Mouse (Mus musculus): ENCODE data around the gene Tmem120b. TPM values are rescaled to one million over a fixed set of nuclear protein-coding genes. Genes with fewer than 3 reads are reported as not detected.

Tmem120b gene
- polyA plus RNA-seq, 1 experiment from 2014 or later: 7.6 TPM

DNA sequence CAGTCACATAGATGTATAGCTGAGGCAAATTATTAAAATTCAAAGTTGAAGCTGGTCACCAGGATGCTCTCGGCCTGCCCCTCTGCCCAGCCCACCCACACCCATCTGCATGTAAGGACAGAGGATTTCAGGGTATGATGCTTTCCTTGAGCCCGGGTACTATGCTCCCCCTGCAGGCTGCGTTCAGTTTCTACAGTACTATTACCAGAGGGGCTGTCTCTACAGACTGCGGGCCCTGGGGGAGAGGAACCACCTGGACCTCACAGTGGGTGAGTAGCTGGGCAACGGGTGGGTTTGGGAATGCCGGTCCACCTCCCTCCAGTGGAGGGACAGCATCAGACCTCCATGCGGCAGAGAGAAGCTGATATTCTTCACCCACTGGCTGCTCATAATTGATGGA lies 46.7 kb downstream of the Tmem120b start:
- DNase-seq (ENCODE audit: low spot score, missing footprints) (no peak), ATAC-seq (ENCODE audit: low FRiP score) (0 out of 2 replicates have a peak, but pooled peaks have one; percentile 27)
- Histone ChIP-seq H3K4me3 (ENCODE audit: low read depth, low read length) (no peak overlapping the region), H3K27ac (ENCODE audit: low read depth, low read length) (no peak overlapping the region), H3K9me3 (ENCODE audit: control insufficient read depth, low read length) (no peaks in the 10 kb centered on the region), H3K4me1 (ENCODE audit: control insufficient read depth, insufficient read depth, low read length) (peaks cover 2% of the 10 kb centered on the region; the same call in 1 of the 2 replicates), H3K36me3 (ENCODE audit: control insufficient read depth, insufficient read depth, low read length) (no peaks in the 10 kb centered on the region), H3K9ac (ENCODE audit: low read length) (no peak overlapping the region), H3K27me3 (ENCODE audit: control insufficient read depth, insufficient read depth, low read length) (no peaks in the 10 kb centered on the region), H3K4me2 (no peak overlapping the region)
- WGBS: 39% methylated on average over 7 of the region's 7 CpGs

DNA sequence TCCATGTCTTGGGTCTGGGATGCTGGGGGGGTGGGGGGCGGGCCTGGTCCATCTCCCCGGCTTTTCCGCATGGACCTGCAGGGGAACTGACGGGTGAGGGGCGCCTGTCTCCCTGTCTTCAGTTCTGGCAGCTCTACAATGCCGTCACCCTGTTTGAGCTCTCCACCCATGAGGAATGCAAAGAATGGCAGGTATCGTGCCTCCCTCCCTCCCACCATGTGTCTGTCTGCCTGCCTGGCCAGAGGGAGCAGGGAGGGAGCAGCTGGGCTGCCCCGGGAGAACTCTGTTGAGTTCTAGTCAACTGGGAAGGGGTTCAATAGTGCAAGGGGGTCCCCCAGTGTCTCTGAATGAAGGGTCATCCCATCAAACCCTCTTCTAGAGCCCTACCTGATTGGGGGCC lies 47.9 kb downstream of the Tmem120b start:
- no peak overlapping the region for H3K4me2 ChIP-seq
- no peaks in the 10 kb centered on the region for H3K4me1 ChIP-seq (ENCODE audit: control insufficient read depth, insufficient read depth, low read length)
- no peaks in the 10 kb centered on the region for H3K36me3 ChIP-seq (ENCODE audit: control insufficient read depth, insufficient read depth, low read length)
- DNase-seq (ENCODE audit: low spot score, missing footprints): no peak
- ATAC-seq (ENCODE audit: low FRiP score): no peak
- no peaks in the 10 kb centered on the region for H3K27me3 ChIP-seq (ENCODE audit: control insufficient read depth, insufficient read depth, low read length)
- H3K4me3 ChIP-seq (ENCODE audit: low read depth, low read length): no peak overlapping the region
- H3K9me3 ChIP-seq (ENCODE audit: control insufficient read depth, low read length): no peaks in the 10 kb centered on the region
- no peak overlapping the region for H3K27ac ChIP-seq (ENCODE audit: low read depth, low read length)
- 77% methylated on average over 8 of the region's 8 CpGs for WGBS
- no peak overlapping the region for H3K9ac ChIP-seq (ENCODE audit: low read length)

DNA sequence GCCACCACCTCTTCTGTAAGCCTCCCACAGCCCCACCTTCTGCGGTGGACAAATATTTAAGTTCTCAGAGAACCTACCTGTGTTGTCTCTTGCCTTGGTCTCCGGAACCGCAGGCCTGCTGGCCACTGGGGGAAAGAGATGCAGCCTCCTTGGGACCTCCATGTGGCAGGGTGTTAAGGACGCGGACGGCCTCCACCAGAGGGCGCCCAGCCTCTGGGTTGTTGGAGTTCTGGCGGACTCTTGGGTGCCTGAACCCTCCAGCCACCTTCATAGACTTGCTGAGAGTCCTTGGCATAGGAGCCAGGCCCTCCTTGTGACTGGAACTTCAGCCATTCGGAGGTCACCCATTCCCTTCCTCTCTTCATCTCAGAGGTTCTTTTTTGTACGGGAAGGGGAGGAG lies 49.0 kb downstream of the Tmem120b start:
- no peak overlapping the region for H3K9ac ChIP-seq (ENCODE audit: low read length)
- peaks cover 1% of the 10 kb centered on the region; the same call in 1 of the 2 replicates for H3K9me3 ChIP-seq (ENCODE audit: control insufficient read depth, low read length)
- no peaks in the 10 kb centered on the region for H3K4me1 ChIP-seq (ENCODE audit: control insufficient read depth, insufficient read depth, low read length)
- peak; percentile 44; the same call in 1 of the 2 replicates for ATAC-seq (ENCODE audit: low FRiP score)
- H3K4me2 ChIP-seq: no peak overlapping the region
- 22% methylated on average over 10 of the region's 10 CpGs for WGBS
- H3K4me3 ChIP-seq (ENCODE audit: low read depth, low read length): no peak overlapping the region
- no peaks in the 10 kb centered on the region for H3K27me3 ChIP-seq (ENCODE audit: control insufficient read depth, insufficient read depth, low read length)
- H3K27ac ChIP-seq (ENCODE audit: low read depth, low read length): no peak overlapping the region
- DNase-seq (ENCODE audit: low spot score, missing footprints): peak; percentile 99
- no peaks in the 10 kb centered on the region for H3K36me3 ChIP-seq (ENCODE audit: control insufficient read depth, insufficient read depth, low read length)

DNA sequence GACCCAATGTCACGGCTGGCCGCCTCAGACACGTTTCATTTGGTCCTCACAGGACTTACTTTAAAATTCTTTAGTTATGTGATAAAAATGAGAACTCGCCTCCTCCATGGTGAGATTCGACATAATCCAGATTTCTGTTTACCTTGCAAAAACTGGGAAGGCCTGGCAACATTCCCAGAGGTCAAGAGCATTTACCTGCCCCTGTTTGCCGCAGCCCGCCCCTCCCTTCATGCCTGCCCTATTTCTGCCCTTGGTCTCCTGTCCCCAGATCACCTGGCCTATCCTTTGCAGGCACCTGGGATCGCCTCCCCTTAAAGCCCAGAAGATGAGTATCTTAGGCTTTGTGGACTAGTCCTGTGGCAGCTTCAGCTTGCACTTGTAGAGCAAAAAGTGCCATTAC lies 49.6 kb downstream of the Tmem120b start:
- DNase-seq (ENCODE audit: low spot score, missing footprints) (no peak), ATAC-seq (ENCODE audit: low FRiP score) (no peak)
- WGBS: 89% methylated on average over 8 of the region's 8 CpGs
- Histone ChIP-seq H3K9me3 (ENCODE audit: control insufficient read depth, low read length) (peaks cover 4% of the 10 kb centered on the region; the same call in 1 of the 2 replicates), H3K4me2 (no peak overlapping the region), H3K4me3 (ENCODE audit: low read depth, low read length) (no peak overlapping the region), H3K27me3 (ENCODE audit: control insufficient read depth, insufficient read depth, low read length) (no peaks in the 10 kb centered on the region), H3K4me1 (ENCODE audit: control insufficient read depth, insufficient read depth, low read length) (no peaks in the 10 kb centered on the region), H3K36me3 (ENCODE audit: control insufficient read depth, insufficient read depth, low read length) (no peaks in the 10 kb centered on the region), H3K27ac (ENCODE audit: low read depth, low read length) (no peak overlapping the region), H3K9ac (ENCODE audit: low read length) (no peak overlapping the region)

DNA sequence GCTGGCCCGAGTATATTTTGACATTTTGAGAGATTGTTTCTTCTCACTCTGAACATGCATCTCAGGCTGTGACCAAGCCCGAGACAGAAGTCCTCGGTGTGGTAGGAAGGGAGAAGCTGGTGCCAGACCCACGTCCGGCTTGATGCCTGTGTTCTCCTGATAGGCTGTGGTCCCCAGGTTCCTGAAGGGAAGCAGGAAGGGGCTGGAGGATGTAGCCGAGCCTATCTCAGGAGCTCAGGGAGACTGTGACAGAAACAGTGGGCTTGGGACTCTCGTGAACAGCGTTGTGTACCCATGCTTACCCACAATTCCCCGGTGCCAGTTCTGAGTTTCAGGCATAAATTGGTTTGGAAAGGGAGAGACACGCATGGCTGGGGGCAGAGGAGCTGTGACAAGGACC lies 50.6 kb downstream of the Tmem120b start:
- no peak overlapping the region for H3K4me2 ChIP-seq
- no peak overlapping the region for H3K9ac ChIP-seq (ENCODE audit: low read length)
- no peaks in the 10 kb centered on the region for H3K4me1 ChIP-seq (ENCODE audit: control insufficient read depth, insufficient read depth, low read length)
- DNase-seq (ENCODE audit: low spot score, missing footprints) (no peak), ATAC-seq (ENCODE audit: low FRiP score) (no peak)
- H3K27me3 ChIP-seq (ENCODE audit: control insufficient read depth, insufficient read depth, low read length): no peaks in the 10 kb centered on the region
- 88% methylated on average over 10 of the region's 10 CpGs for WGBS
- no peak overlapping the region for H3K4me3 ChIP-seq (ENCODE audit: low read depth, low read length)
- no peaks in the 10 kb centered on the region for H3K36me3 ChIP-seq (ENCODE audit: control insufficient read depth, insufficient read depth, low read length)
- H3K9me3 ChIP-seq (ENCODE audit: control insufficient read depth, low read length): peaks cover 4% of the 10 kb centered on the region; the same call in 1 of the 2 replicates
- H3K27ac ChIP-seq (ENCODE audit: low read depth, low read length): no peak overlapping the region

DNA sequence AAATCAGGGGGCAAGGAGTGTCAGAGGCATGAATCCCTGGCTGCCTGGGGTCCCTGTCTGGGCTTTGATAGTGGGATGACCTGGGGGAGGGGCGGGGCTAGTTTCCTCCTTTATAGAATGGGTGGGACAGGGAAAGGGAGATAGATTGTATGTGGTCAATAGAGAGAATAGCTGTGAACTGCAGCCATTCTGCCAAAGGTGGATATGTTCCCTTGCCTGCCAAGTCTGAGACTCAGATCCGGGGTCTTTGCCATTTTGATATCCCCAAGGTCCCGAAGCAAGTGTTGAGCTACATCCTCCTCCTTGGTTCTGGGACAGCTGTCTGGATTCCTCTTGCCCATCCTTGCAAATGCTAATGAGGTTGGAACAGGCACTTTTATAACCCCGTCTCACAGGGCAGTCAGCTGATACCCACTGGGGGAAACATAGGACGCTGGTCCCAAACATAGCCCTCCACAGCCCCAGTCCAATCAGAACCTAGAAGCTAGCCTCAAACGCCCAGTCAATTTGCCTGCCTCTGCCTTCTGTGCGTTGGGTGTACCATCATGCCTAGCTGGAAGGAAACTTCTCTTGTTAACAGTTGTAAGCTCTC lies 52.5 kb downstream of the Tmem120b start:
- H3K27ac ChIP-seq (ENCODE audit: low read depth, low read length): no peak overlapping the region
- WGBS: 71% methylated on average over 7 of the region's 7 CpGs
- DNase-seq (ENCODE audit: low spot score, missing footprints) (no peak), ATAC-seq (ENCODE audit: low FRiP score) (no peak)
- no peaks in the 10 kb centered on the region for H3K4me1 ChIP-seq (ENCODE audit: control insufficient read depth, insufficient read depth, low read length)
- H3K4me2 ChIP-seq: no peak overlapping the region
- no peaks in the 10 kb centered on the region for H3K36me3 ChIP-seq (ENCODE audit: control insufficient read depth, insufficient read depth, low read length)
- no peak overlapping the region for H3K4me3 ChIP-seq (ENCODE audit: low read depth, low read length)
- H3K9me3 ChIP-seq (ENCODE audit: control insufficient read depth, low read length): peaks cover 4% of the 10 kb centered on the region; the same call in 1 of the 2 replicates
- no peak overlapping the region for H3K9ac ChIP-seq (ENCODE audit: low read length)
- no peaks in the 10 kb centered on the region for H3K27me3 ChIP-seq (ENCODE audit: control insufficient read depth, insufficient read depth, low read length)

DNA sequence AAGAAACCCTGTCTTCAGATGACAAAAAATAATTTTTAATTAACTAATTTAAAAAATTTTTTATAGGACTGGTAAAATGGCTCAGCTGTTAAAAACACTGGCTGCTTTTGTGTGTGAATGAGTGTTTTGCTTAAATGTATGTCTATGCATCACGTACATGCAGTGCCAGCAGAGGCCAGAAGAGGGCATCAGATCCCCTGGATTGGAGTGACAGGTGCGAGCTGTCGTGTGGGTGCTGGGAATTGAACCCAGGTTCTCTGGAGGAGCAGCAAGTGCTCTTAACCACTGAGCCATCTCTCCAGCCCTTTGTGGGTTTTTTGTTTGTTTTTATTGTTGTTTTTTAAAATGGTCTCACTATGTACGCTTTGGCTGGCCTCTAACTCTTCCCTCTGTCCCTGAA lies 54.0 kb downstream of the Tmem120b start:
- H3K4me1 ChIP-seq (ENCODE audit: control insufficient read depth, insufficient read depth, low read length): no peaks in the 10 kb centered on the region
- ATAC-seq (ENCODE audit: low FRiP score) (no peak), DNase-seq (ENCODE audit: low spot score, missing footprints) (no peak)
- H3K27me3 ChIP-seq (ENCODE audit: control insufficient read depth, insufficient read depth, low read length): no peaks in the 10 kb centered on the region
- WGBS: 84% methylated on average over 4 of the region's 4 CpGs
- no peak overlapping the region for H3K9ac ChIP-seq (ENCODE audit: low read length)
- H3K36me3 ChIP-seq (ENCODE audit: control insufficient read depth, insufficient read depth, low read length): no peaks in the 10 kb centered on the region
- no peak overlapping the region for H3K4me3 ChIP-seq (ENCODE audit: low read depth, low read length)
- peaks cover 4% of the 10 kb centered on the region; the same call in 1 of the 2 replicates for H3K9me3 ChIP-seq (ENCODE audit: control insufficient read depth, low read length)
- no peak overlapping the region for H3K27ac ChIP-seq (ENCODE audit: low read depth, low read length)
- H3K4me2 ChIP-seq: no peak overlapping the region

DNA sequence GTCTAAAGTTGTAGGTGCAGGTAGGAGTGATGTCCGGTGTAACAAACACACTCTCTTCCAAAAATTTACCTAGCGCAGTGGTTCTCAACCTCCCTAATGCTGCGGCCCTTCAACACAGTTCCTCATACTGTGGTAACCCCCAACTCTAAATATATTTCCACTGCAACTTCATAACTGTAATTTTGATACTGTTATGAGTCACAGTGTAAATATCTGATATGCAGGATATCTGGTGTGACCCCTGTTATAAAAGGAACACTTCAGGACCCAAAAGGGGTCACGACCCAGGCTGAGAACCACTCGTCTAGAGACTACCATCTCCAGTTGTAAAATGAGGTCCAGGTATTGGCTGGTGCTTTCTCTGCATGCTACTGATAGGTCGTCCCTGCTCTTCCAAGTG lies 56.9 kb downstream of the Tmem120b start:
- Histone ChIP-seq H3K4me1 (ENCODE audit: control insufficient read depth, insufficient read depth, low read length) (no peaks in the 10 kb centered on the region), H3K9me3 (ENCODE audit: control insufficient read depth, low read length) (peaks cover 4% of the 10 kb centered on the region; the same call in 1 of the 2 replicates), H3K36me3 (ENCODE audit: control insufficient read depth, insufficient read depth, low read length) (peaks cover 3% of the 10 kb centered on the region; the same call in 1 of the 2 replicates), H3K27ac (ENCODE audit: low read depth, low read length) (no peak overlapping the region), H3K4me2 (no peak overlapping the region), H3K27me3 (ENCODE audit: control insufficient read depth, insufficient read depth, low read length) (no peaks in the 10 kb centered on the region), H3K4me3 (ENCODE audit: low read depth, low read length) (no peak overlapping the region), H3K9ac (ENCODE audit: low read length) (no peak overlapping the region)
- DNase-seq (ENCODE audit: low spot score, missing footprints) (no peak), ATAC-seq (ENCODE audit: low FRiP score) (no peak)
- WGBS: 87% methylated on average over 6 of the region's 6 CpGs

DNA sequence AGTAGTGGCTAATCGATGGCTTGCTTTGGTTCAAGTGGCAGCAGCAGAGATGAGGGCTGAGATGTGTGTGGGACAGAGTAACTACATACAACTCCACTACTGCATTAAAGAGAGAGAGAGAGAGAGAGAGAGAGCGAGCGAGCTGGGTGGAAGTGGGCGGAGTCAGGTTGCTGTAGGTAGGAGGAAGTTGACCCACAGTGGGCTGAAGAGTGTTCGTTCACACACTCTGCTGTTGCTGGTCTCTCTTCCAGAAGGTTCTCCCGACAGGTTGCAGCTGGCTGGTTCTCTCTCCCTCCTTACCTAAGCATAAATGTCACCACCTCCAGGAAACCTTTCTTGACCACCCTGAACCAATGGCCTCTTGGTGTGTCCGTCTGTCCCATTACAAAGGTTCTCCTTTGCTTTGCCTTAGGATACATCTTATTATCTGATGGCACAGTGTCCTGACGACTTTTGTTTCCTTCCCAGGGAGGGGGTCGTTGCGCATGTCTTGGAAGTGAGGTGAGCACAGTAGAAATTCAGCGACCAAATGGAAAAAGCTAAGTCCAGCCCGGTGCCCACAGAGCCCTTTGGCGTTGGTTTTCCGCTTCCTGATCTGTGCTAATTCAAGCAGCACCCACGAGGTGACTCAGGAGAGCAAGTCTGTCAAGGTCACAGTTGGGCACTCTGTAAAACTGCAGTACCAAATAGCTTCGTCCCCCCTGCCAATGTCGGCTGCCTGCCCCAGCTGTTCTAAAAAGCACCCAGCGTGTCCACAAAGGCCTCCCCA lies 57.6 kb downstream of the Tmem120b start:
- DNase-seq (ENCODE audit: low spot score, missing footprints): no peak
- 87% methylated on average over 18 of the region's 18 CpGs for WGBS

More for the DNA sequence above, 57.6 kb downstream of the Tmem120b start:
- H3K4me2 ChIP-seq: no peak overlapping the region
- H3K9ac ChIP-seq (ENCODE audit: low read length): no peak overlapping the region
- no peaks in the 10 kb centered on the region for H3K4me1 ChIP-seq (ENCODE audit: control insufficient read depth, insufficient read depth, low read length)
- peaks cover 3% of the 10 kb centered on the region; the same call in 1 of the 2 replicates for H3K36me3 ChIP-seq (ENCODE audit: control insufficient read depth, insufficient read depth, low read length)
- H3K9me3 ChIP-seq (ENCODE audit: control insufficient read depth, low read length): peaks cover 4% of the 10 kb centered on the region; the same call in 1 of the 2 replicates
- H3K27me3 ChIP-seq (ENCODE audit: control insufficient read depth, insufficient read depth, low read length): no peaks in the 10 kb centered on the region
- ATAC-seq (ENCODE audit: low FRiP score): no peak
- no peak overlapping the region for H3K27ac ChIP-seq (ENCODE audit: low read depth, low read length)
- H3K4me3 ChIP-seq (ENCODE audit: low read depth, low read length): no peak overlapping the region

Measured in midbrain, embryonic 11.5 days (tissue).